ENCODE assay signal across 18 mouse cellular contexts in genomic region chr16:63094126-63094840, GRCm38 (mm10).
DNase-seq lines count a peak whose midpoint lies in the region; ATAC-seq and TF ChIP-seq lines count a peak whose summit lies in the region.
"Had no signal": no experiment of that assay in that cellular context is flagged by ENCODE, and none has a peak within 500 bp of the region (broad histone marks: within the 10 kb centered on the region; RNA-seq: fewer than 3 reads in every experiment).

No protein-coding gene starts in this region.

- no peaks in the 10 kb centered on the region for H3K4me1 ChIP-seq in kidney, adult 2 months (ENCODE audit: control insufficient read depth, insufficient read depth, low read length)
- no peaks in the 10 kb centered on the region for H3K4me1 ChIP-seq in kidney, embryonic 14.5 days (ENCODE audit: control insufficient read depth, insufficient read depth, low read length)
- H3K4me1 ChIP-seq: liver, embryonic 12.5 days; stomach, embryonic 15.5 days had no signal

- TF ChIP-seq POLR2A in kidney, adult 2 months (IDR thresholded peaks at IDR 0.05; ENCODE audit: low read depth, low read length) = no peak

- 70% methylated on average over 5 of the region's 5 CpGs for WGBS in kidney, adult 2 months
- 77% methylated on average over 5 of the region's 5 CpGs for WGBS in kidney, embryonic 14.5 days

- H3K4me2 ChIP-seq in kidney, embryonic 14.5 days (replicated peaks; ENCODE audit: low read depth, low read length) = no peak overlapping the region
- H3K4me2 ChIP-seq: embryonic facial prominence, embryonic 13.5 days; liver, embryonic 12.5 days; stomach, embryonic 15.5 days had no signal

- H3K27me3 ChIP-seq in kidney, adult 2 months (replicated peaks; ENCODE audit: control insufficient read depth, insufficient read depth, low read length) = no peaks in the 10 kb centered on the region
- H3K27me3 ChIP-seq in kidney, embryonic 14.5 days (ENCODE audit: control insufficient read depth, insufficient read depth, low read length) = no peaks in the 10 kb centered on the region
- H3K27me3 ChIP-seq: embryonic facial prominence, embryonic 13.5 days; liver, embryonic 12.5 days; stomach, embryonic 15.5 days had no signal

- no peak overlapping the region for H3K9ac ChIP-seq in kidney, embryonic 14.5 days (ENCODE audit: low read depth, low read length)
- H3K9ac ChIP-seq: embryonic facial prominence, embryonic 13.5 days; forebrain, postnatal 0 days; liver, embryonic 12.5 days; stomach, embryonic 15.5 days had no signal

- no peak for ATAC-seq in kidney, embryonic 14.5 days (ENCODE audit: low FRiP score, low TSS enrichment)
- ATAC-seq in CD4-positive, CD25-positive, alpha-beta regulatory T cell, adult 4 months = no peak
- ATAC-seq: activated CD4-positive, CD25-positive, alpha-beta regulatory T cell, adult 4 months; forebrain, postnatal 0 days; intestine, postnatal 0 days; liver, embryonic 12.5 days had no signal

- H3K9me3 ChIP-seq in kidney, embryonic 14.5 days (ENCODE audit: control insufficient read depth, low read length) = no peaks in the 10 kb centered on the region
- H3K9me3 ChIP-seq: embryonic facial prominence, embryonic 13.5 days; liver, embryonic 12.5 days; midbrain, embryonic 10.5 days; stomach, embryonic 15.5 days had no signal

- H3K36me3 ChIP-seq in kidney, adult 2 months (ENCODE audit: control insufficient read depth, insufficient read depth, low read length) = no peaks in the 10 kb centered on the region
- no peaks in the 10 kb centered on the region for H3K36me3 ChIP-seq in kidney, embryonic 14.5 days (ENCODE audit: control insufficient read depth, insufficient read depth, low read length)
- H3K36me3 ChIP-seq: embryonic facial prominence, embryonic 13.5 days; liver, embryonic 12.5 days; midbrain, embryonic 10.5 days; stomach, embryonic 15.5 days had no signal

- no peak overlapping the region for H3K4me3 ChIP-seq in kidney, adult 2 months (ENCODE audit: insufficient read depth, low read depth, low read length)
- H3K4me3 ChIP-seq in kidney, embryonic 14.5 days (ENCODE audit: low read length) = no peak overlapping the region
- H3K4me3 ChIP-seq: embryonic facial prominence, embryonic 13.5 days; heart, adult 2 months; left cerebral cortex, adult 2 months; liver, embryonic 12.5 days; midbrain, embryonic 10.5 days; stomach, embryonic 15.5 days had no signal

- intact Hi-C loops in heart, postnatal 14 days (cut with DNase I) = no loop called here

- TF ChIP-seq CTCF in kidney, adult 2 months (conservative IDR thresholded peaks at IDR 0.05; ENCODE audit: insufficient read depth, insufficient read length, low read depth, low read length) = no peak

- peak; percentile 22 for DNase-seq in adrenal gland, postnatal 14 days
- DNase-seq in adrenal gland, adult 8-10 months = no peak
- DNase-seq in kidney, adult 2 months = peak; percentile 47
- DNase-seq in heart, postnatal 14 days = peak; percentile 17
- peak; percentile 66 for DNase-seq in lung, postnatal 14 days
- no peak for DNase-seq in embryo, embryonic 9.5 days (ENCODE audit: extremely low spot score)
- DNase-seq: cerebellum, adult 11 months; forebrain, postnatal 0 days had no signal

- H3K27ac ChIP-seq in kidney, adult 2 months (ENCODE audit: insufficient read depth, low read depth, low read length) = no peak overlapping the region
- no peak overlapping the region for H3K27ac ChIP-seq in kidney, embryonic 14.5 days (ENCODE audit: low read depth, low read length)
- H3K27ac ChIP-seq: embryonic facial prominence, embryonic 13.5 days; heart, adult 2 months; left cerebral cortex, adult 2 months; liver, embryonic 12.5 days; midbrain, embryonic 10.5 days; stomach, embryonic 15.5 days had no signal

Comparison
In these comparisons a context has a peak if more than half of its experiments do, and no peak if none do; other contexts are left out.
1. DNase-seq: peak in adrenal gland, postnatal 14 days (single experiment), kidney, adult 2 months (single experiment), heart, postnatal 14 days (2 of 2) and lung, postnatal 14 days (single experiment); none in adrenal gland, adult 8-10 months (single experiment) and embryo, embryonic 9.5 days (single experiment).